Mouse (Mus musculus) NIH3T3 (cell line): ENCODE data around the gene Foxo3.

Experiments used
- DNase-seq: peaks from one replicate; pipeline ENCODE4 v3.0.0-alpha.2; 2012; ENCODE audit warnings: low read depth

Gene Foxo3

DNA sequence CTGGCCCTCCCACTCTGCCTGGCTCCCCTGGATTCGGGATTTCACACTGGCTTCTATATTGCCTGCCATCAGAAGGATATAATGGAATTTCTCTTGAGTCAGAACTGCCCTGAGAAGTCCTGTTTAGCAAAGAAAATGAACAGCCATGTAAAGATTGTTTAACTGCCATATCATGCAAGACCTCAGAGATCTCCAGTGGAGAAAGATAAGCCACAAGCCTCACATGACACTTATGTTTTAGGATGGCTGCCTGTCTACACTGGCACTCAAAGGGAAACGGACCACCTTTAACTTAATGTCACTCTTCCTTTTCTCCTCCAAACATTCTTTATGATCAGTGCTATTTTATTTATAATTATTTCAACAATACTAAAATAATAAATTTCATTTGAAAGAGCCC, 26.6 kb downstream of the Foxo3 start:
- DNase-seq, result no peak

DNA sequence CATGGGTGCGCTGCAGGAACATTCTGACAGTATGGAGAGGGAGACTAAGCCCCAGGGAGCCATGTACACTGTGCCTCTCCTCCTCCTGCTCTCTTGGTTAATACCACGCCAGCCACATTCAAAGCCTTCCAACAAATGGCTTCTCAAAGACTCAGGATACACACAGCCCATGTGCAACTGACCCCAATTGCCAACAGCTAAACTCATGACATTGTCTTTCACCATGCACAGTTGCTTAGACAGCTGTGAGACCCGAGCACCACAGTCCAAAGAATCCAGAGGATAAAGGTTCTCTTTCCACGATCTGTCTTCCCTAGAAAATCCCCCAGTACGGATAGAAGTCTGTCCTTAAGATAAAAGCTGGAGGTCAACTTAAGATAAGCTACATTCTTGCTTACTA, 27.9 kb downstream of the Foxo3 start:
- no peak for DNase-seq

DNA sequence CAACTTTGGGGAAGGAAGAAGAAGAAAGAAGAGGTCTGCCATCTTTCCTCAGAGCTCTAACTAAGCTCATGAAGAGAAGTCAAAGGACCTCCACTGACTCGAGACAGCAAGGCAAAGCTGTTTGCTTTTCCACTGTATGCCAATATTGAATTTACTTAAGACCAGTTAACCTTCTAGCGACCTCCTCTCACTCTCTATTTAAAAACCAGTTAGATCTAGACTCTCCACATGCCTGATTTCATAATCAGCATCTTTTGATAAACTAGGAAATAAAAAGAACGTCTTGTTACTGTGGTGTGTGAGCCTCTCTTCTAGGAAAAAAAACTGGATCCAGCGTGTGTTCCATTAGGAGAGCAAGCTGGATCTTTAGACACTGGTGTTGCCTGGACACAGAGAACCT, 28.4 kb downstream of the Foxo3 start:
- DNase-seq, result no peak

DNA sequence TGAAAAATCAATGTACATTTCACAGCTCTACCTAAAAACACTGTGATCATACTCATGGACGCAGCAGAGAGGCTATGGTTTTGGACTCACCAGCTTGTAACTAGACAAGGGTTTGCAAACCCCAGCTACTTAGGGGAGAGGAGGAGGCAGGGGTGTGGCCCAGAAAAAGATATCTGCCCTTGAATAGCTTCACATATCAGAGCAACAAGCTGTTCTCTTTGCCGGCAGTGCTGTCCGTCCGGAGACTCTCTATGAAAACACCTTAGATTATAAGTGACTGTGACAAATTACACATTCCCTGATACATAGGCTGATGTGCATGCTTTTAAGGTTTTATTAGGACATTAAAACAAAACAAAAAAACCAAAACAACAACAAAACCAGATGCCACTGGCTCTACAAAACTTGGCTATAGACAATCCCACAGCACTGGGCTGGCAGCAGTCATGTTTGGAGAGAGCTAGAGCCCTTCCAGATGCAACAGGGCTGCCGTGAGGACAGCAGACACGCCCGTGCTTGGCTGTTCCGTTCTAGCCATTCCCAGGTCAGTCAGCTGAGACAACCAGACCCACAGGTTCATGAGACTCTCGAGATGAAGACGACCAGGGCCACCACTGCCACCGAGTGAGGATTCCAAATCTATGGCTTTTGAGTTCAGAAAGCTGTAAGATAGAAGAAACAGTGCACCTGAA, 29.3 kb downstream of the Foxo3 start:
- no peak for DNase-seq

DNA sequence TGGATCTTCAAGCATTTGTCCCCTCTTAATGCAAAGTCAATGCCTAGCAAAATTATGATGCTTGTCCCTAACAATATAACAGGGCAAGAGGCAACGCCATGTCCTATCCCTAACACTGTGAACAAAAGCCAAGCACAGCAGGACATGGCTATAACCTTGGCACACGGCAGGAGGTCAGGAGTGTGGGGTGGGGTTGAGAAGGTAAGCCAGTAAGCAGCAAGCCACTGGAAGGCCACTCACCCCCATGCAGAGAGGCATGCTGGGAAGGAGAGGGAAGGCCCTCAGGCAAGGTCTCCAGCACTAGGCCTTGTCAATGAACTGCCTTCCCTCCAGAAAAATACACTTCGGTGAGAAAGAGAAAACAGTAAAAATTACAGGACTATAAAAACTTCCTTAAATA, 30.1 kb downstream of the Foxo3 start:
- no peak for DNase-seq

DNA sequence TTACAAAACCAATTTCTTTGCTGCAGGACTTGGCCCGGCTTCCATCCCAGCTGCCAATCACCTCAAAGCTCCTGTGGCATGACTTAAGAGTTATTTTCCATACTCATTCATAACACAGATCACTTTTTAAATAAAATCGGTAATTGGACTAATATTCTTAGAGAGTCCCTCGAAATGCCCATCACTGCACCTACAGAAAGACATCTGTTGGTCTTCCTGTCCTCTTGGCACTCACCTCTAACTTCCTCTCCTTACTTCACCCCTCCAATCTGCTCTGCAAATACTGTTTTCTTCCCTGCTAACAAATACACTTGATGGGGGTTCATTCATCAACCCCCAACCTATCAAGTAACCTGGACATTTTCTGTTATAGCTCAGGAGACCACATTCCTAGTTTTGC, 30.9 kb downstream of the Foxo3 start:
- DNase-seq, result no peak

DNA sequence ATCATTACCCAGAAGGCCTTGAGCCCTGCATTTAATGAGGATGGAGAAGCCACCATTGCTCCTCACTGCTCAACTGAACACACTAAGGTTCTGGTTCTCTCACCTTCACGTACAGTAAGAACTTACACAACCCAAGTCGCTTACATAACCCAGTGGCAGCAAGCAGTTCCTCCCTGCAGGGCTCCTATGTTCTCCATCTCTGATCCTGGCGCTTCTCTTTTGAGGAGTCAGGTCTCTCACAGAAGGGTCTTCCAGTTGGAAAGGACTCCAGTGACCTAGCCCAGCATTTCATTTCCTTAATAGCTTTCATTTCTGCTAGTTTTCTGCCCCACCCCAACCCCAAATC, 31.3 kb downstream of the Foxo3 start:
- no peak for DNase-seq

DNA sequence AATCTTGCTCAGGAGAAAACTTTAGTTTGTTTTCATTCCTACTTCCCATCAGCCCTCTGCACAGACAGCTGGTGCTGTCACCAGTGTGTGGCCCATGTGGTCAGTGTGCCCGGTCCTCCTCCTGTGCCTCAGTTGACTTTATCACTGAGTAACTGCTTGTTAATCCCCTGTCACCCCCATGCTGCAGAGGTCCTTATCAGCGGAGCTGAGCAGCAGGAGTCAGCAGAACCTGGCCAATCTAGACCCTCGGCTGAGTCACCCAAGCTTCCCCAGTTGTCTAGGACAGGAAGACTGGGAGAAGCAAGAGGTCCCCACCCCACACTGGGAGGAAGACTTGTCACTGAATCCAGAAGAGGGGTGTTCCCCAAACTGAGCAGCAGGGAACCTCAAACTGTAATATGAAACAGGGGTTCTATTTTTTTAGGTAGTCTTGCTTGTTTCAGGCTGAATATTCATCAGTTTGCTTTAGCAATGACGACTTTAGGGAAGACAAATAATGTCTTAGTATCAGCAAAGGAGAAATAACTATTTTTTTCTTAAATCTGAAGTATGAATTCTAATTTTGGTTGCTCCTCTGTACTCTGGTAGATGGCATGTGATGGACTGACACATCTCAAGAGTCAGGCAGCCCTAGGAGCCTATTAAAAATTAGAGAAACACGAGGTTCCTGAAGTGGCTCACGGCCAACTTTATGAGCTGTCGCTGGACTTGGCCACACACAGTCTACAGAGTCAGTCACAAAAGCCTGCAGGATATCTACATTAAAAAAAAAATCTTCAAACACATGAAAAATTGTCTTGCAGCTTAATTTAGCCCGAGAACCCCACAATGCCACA, 31.9 kb downstream of the Foxo3 start:
- peak; percentile 71 for DNase-seq

DNA sequence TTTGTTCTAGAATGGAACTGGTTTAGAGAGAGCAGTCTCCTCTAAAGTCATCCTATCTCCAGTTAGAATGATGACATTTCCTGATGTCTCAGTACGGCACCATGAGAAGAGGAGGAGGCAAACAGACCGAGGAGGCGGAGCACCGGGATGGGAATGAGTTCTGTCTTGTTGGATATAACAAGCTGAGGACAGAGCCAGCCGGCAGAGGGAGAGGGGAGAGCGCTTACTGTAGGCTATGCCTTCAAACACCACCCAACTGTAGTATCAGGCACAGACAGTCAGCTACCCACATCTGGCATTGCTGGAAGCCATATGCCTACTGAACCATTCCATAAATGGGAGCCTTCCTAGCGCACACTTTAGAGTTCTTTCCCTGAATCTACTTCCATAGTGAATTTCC, 32.6 kb downstream of the Foxo3 start:
- no peak for DNase-seq

DNA sequence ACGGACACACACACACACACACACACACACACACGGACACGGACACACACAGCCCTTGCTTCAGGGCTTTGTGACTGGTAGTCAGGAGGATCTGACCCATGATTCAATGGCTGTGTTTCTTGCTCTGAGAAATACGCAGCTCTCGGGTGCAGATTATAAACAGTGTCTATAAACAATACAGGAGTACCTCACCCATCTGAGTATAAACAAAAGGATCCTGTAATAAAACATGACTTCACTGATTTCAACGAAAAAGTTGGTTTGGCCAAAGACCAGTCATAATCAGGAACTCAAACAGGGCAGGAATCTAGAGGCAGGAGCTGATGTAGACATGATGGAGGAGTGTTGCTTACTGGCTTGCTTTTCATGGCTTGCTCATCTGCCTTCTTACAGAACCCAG, 34.1 kb downstream of the Foxo3 start:
- no peak for DNase-seq

DNA sequence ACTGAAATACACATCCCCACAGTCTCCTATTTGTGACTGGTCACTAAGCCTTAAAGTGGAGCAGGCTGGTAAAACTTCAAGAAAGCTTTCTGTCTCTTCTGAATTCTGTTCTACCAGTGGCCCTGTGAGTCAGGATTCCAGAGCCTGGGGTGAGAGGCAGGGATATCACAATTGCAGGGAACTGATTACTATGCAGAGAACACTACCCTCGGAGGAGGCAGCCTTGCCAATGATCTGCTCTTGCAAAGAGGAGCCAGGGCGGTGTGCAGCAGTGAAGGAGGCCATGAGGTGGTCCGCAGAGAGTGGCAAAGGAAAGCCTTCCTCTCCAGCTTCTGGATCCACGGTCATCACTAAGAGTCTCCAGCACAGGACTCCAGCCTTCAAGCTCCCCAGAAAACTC, 34.8 kb downstream of the Foxo3 start:
- no peak for DNase-seq

DNA sequence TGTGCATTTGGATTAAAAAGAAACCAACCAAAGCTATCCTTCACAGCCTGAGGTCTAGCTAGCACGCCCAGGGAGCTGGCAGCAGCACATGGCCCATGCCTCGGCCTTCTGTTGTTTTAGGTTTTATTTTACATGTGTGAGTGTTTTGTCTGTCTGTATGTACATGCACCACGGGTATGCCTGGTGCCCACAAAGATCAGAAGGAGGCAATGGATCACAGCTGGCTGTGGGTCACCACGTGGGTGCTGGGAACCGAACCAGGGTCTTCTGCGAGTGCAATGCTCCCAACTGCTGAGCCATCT, 36.8 kb downstream of the Foxo3 start:
- no peak for DNase-seq

DNA sequence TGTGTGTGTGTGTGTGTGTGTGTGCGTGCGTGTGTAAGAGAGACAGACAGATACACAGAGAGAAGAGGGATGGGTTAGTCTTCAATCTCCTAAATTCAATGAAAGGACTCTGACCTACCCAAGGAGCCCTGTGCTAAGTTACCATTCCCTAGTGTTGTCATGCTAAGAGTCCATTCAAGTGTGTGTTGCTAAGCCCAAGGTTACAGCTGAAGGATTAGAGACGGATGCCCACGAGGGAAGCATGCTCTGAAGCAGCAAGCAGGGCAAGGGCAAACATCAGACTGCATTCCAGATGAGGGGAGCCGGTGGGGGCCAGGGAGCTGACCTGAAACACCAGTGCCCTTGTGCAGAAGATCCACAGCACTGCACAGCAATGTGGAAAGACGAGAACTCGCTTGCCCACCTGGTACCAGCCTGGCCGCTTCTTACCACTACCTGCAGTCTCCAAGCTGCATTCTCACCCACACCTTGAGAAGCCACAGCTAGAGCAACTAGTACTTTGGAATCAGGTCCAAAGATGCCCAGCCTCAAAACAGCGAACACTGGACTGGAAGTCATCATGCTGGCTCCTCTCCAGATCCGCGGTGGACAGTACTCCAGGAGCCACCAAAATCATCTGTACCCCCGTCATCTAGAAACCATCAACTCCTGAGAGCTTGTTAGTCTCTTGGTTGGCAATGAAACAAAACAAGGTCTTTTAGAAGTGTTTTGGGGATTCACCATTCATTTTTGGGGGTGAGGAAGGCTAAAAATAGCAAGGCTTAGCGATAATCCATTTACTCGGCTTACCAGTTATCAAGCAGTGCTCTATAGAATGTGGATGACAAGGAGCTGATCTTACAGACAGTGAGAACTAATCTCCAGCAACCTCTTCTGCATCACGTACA, 37.4 kb downstream of the Foxo3 start:
- no peak for DNase-seq

DNA sequence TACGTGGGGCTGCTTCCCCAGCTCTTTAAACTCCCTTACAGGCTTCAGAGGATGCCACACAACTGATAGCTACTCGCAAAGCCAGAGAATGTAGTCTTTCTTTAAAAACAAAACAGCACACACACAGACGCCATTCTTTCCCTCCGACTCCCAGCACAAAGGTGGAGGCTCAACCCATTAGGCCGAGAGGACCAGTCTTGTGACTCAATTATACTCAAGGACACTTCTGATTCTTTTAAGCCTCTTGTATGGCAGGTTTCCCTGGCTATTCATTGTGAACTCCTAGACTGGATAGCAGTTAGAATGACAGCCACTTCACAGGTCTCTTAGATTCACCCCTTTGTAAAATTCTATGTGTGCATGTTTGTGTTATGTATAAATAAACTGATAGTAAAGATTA, 38.3 kb downstream of the Foxo3 start:
- DNase-seq, result no peak

DNA sequence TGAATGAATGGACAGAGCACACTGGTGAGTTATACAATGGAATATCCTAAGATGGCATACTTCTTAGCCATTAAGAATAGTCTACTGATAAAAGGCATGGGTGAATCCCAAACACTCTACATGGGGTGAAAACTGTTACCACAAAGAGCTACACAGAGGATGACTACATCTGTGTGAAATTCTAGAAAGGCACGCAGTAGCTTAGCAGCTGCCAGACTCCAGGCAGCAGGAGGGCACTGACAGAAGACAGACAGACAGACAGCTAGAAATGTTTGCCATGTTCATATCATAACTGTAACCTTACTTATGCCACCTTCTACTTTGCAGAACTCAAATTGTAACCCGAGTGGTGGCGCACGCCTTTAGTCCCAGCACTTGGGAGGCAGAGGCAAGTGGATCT, 39.0 kb downstream of the Foxo3 start:
- no peak for DNase-seq

DNA sequence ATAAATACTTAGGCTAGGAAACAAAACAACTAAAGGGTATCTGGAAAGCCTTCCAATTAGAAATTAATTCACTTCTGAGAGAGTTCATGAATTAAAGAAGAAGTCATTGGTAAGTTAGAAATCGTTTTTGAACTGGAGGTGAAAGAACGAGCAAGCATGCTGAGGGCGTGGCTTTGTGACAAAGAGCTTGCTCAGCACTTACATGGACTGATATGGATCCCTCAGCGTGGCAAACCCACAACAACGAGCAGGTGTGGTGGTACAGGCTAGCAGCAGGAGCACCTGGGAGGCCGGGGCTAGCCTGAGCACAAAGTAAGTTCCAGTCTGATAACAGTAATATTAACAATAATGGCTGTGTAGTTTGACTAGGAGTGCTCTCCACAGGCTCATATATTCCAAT, 41.2 kb downstream of the Foxo3 start:
- DNase-seq, result no peak

DNA sequence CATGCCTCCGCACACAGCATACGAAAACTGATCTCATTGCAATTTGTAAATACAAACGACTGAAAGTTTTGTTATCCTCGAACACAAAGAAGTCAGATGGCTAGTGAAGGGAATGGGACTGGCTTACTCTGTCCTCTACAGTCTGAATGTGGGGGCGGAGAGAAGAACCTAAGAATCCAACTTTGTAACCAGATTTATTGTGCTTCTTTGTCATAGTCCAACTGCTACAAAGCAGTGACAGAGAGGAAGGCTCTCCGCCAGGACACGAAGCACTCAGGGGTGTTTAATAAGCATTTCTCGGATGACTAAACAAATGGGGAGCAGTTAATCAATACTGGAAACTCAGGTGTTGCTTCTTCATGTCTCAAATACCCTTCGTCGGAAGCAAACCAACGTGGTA, 43.6 kb downstream of the Foxo3 start:
- DNase-seq, result no peak

DNA sequence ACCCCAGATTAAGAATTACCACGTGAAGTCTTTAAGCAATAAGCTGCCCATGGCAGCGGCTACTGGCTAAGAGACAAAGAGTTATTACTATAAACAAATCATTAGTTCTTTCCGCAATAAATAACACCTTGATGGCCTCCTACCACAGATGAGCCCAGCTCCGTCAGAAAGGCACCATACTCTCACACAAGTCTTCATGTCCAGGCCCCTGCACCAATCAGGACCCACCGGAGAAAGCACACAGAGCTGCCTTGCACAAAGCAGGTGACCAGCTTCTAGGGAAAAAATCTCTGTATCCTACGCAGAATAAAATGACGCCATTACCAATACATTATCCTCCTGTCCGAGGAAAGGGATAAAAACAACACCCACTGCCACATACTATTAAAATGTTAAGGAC, 44.7 kb downstream of the Foxo3 start:
- DNase-seq, result no peak

DNA sequence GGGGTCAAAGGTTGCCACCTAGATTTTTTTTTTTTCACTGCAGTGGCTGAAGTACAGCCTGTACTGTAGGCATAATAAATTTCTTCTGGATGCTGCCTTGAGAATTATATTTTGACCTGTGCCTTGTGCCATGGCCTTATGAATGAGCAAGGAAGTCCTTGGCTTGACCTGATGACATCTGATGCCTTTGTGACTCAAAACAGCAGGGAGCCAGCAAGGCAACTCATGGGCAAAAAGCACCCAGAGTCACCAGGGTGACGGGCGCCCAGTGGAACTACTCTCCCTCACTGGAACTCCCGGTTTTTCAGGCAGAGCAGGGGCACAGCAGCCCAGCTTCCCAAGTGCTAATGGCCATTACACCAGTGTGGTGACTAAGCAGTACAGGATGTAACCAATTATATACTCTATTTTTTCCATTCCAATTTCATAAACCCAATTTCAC, 45.4 kb downstream of the Foxo3 start:
- DNase-seq, result peak; percentile 51

DNA sequence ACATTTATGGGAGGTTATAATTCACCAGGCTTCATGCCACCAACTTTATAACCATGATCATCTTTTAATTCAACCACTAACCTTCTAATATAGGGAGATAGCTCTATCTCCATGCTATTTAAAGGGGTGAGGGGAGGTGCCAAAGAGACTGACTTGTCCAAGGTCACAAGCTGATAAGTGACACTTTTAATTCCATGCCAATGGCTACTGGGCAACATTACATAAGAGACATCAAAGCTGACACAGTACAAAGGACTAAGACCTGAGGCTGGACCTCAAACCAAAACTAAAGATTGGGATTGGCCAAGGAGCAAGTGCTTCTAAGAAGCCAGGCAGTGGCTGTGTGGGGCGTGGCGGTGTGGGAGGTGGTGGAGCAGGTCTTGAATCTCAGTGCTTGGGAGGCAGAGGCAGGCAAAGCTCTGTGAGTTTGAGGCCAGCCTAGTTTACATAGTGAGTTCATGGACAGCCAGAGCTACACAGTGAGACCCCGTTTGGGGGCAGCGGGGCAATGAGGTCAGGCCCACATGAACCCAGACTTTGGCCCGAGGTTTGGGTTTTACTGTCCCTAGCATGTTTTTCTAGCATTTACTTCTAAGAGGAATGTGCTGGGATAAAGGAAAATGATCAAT, 46.0 kb downstream of the Foxo3 start:
- DNase-seq, result no peak

DNA sequence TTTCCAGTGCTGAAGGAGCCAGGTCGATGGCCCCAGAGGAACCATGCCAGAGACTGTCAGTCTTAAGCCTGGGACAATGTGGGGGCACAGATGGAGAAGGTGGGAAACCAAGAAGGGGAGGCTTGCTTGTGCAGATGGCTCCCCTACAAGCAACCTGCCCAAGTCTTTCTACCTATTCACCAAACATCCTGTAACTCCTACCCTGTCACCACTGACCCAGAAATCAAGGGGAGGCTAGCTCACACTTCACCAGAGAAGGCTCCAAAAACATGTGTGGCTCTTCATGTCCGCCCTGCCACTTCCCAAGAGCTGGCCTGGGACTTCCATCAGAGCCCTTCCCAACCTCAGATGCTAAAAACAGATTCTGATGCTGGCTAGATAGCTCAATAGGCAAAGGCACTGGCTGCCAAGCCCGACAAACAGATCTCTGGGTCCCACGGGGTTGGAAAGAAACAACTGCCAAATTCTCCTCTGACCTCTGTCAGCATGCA, 48.8 kb downstream of the Foxo3 start:
- peak; percentile 39 for DNase-seq

DNA sequence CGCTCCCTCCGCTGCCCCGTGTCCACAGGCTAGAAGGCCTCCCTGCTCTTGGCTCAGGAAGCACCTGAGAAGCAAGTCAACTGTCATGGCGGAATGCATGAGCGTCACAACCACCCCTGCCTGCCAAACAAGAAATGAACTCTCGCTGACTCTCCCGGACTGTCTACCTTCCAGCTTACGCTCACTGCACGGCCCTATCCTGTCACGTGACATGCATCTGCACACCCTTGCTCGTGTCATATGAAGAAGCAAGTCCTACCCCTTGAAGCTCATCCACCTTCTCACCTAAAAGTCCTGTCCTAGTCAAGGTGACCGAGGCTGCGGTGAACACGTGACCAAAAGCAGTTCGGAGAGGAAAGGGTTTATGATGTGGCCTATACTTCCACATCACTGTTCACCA, 50.4 kb downstream of the Foxo3 start:
- no peak for DNase-seq
